Mouse (Mus musculus): ENCODE data around the gene Osbpl11. TPM values are rescaled to one million over a fixed set of nuclear protein-coding genes. Genes with fewer than 3 reads are reported as not detected.
A peak's percentile ranks its signal among the peaks of the same experiment; 100 is the strongest.
"Not testable (repeated sequence)": the region's sequence is repeated elsewhere in the genome, so short reads cannot be mapped to it uniquely, and the experiment has no call there.

The Osbpl11 gene
- total and polyA plus RNA-seq, 3 experiments = 8.9 to 18.4 (median 17.0) TPM

- TF ChIP-seq POLR2A (IDR thresholded peaks at IDR 0.05; ENCODE audit: insufficient read depth, low read depth, low read length) (no peak), CTCF (IDR thresholded peaks at IDR 0.05) (peak; percentile 27), EP300 (IDR thresholded peaks at IDR 0.05; ENCODE audit: insufficient read depth, low read depth, low read length) (no peak)
- no peak overlapping the region for H3K4me3 ChIP-seq
- H3K27me3 ChIP-seq (ENCODE audit: control insufficient read depth, insufficient read depth, low read length) = no peaks in the 10 kb centered on the region
- no peaks in the 10 kb centered on the region for H3K79me2 ChIP-seq (replicated peaks; ENCODE audit: control insufficient read depth, insufficient read depth, low read length)
- no peak for DNase-seq
- H3K9ac ChIP-seq (ENCODE audit: low read depth, low read length) = no peak overlapping the region
- intact Hi-C loops (cut with DNase I) = no loop called here
- peaks cover 2% of the 10 kb centered on the region for H3K36me3 ChIP-seq (ENCODE audit: control insufficient read depth, insufficient read depth, low read length)
- H3K27ac ChIP-seq = no peak overlapping the region
- WGBS = 85% methylated on average over 2 of the region's 2 CpGs
- no peaks in the 10 kb centered on the region for H3K4me1 ChIP-seq (ENCODE audit: control insufficient read depth, insufficient read depth, low read length)
These were observed 25.9 kb downstream of the Osbpl11 start for GRCm38 (mm10) chr16:33210812-33211211.

- no peaks in the 10 kb centered on the region for H3K27me3 ChIP-seq (ENCODE audit: control insufficient read depth, insufficient read depth, low read length)
- DNase-seq = no peak
- intact Hi-C loops (cut with DNase I) = no loop called here
- no peaks in the 10 kb centered on the region for H3K4me1 ChIP-seq (ENCODE audit: control insufficient read depth, insufficient read depth, low read length)
- no peak overlapping the region for H3K9ac ChIP-seq (ENCODE audit: low read depth, low read length)
- H3K79me2 ChIP-seq (replicated peaks; ENCODE audit: control insufficient read depth, insufficient read depth, low read length) = no peaks in the 10 kb centered on the region
- no peak overlapping the region for H3K27ac ChIP-seq
- H3K4me3 ChIP-seq = no peak overlapping the region
- H3K36me3 ChIP-seq (ENCODE audit: control insufficient read depth, insufficient read depth, low read length) = peaks cover 8% of the 10 kb centered on the region
- 89% methylated on average over 9 of the region's 9 CpGs for WGBS
- TF ChIP-seq CTCF (IDR thresholded peaks at IDR 0.05) = no peak
- no peak for TF ChIP-seq POLR2A (IDR thresholded peaks at IDR 0.05; ENCODE audit: insufficient read depth, low read depth, low read length)
- no peak for TF ChIP-seq EP300 (IDR thresholded peaks at IDR 0.05; ENCODE audit: insufficient read depth, low read depth, low read length)
These were observed 31.6 kb downstream of the Osbpl11 start for GRCm38 (mm10) chr16:33216313-33217003.

- H3K79me2 ChIP-seq (replicated peaks; ENCODE audit: control insufficient read depth, insufficient read depth, low read length); H3K27me3 ChIP-seq (ENCODE audit: control insufficient read depth, insufficient read depth, low read length); H3K4me1 ChIP-seq (ENCODE audit: control insufficient read depth, insufficient read depth, low read length); H3K27ac ChIP-seq; H3K9ac ChIP-seq (ENCODE audit: low read depth, low read length); intact Hi-C loops (cut with DNase I); H3K36me3 ChIP-seq (ENCODE audit: control insufficient read depth, insufficient read depth, low read length); H3K4me3 ChIP-seq: not testable (repeated sequence)
- 29% methylated on average over 3 of the region's 3 CpGs for WGBS
- DNase-seq = peak in 1 of 2 experiments; percentile 9
These were observed 32.7 kb downstream of the Osbpl11 start for GRCm38 (mm10) chr16:33217553-33218085.

- Histone ChIP-seq H3K9ac (ENCODE audit: low read depth, low read length) (no peak overlapping the region), H3K4me3 (no peak overlapping the region), H3K27me3 (ENCODE audit: control insufficient read depth, insufficient read depth, low read length) (no peaks in the 10 kb centered on the region), H3K27ac (no peak overlapping the region), H3K79me2 (replicated peaks; ENCODE audit: control insufficient read depth, insufficient read depth, low read length) (peaks cover 2% of the 10 kb centered on the region; the same call in 1 of the 2 replicates), H3K36me3 (ENCODE audit: control insufficient read depth, insufficient read depth, low read length) (no peaks in the 10 kb centered on the region; the same call in 1 of the 2 replicates), H3K4me1 (ENCODE audit: control insufficient read depth, insufficient read depth, low read length) (no peaks in the 10 kb centered on the region)
- intact Hi-C loops (cut with DNase I) = no loop called here
- 94% methylated on average over 3 of the region's 3 CpGs for WGBS
- no peak for DNase-seq
- TF ChIP-seq POLR2A (IDR thresholded peaks at IDR 0.05; ENCODE audit: insufficient read depth, low read depth, low read length) = no peak
- TF ChIP-seq CTCF (IDR thresholded peaks at IDR 0.05) = no peak
- TF ChIP-seq EP300 (IDR thresholded peaks at IDR 0.05; ENCODE audit: insufficient read depth, low read depth, low read length) = no peak
These were observed 37.6 kb downstream of the Osbpl11 start for GRCm38 (mm10) chr16:33222482-33222881.

GRCm38 (mm10) chr16:33224381-33224780 is 39.5 kb downstream of the Osbpl11 start:
- TF ChIP-seq POLR2A (IDR thresholded peaks at IDR 0.05; ENCODE audit: insufficient read depth, low read depth, low read length) = no peak
- TF ChIP-seq EP300 (IDR thresholded peaks at IDR 0.05; ENCODE audit: insufficient read depth, low read depth, low read length) = no peak
- TF ChIP-seq CTCF (IDR thresholded peaks at IDR 0.05) = no peak
- H3K36me3 ChIP-seq (ENCODE audit: control insufficient read depth, insufficient read depth, low read length) = no peaks in the 10 kb centered on the region; the same call in 1 of the 2 replicates
- no peaks in the 10 kb centered on the region for H3K27me3 ChIP-seq (ENCODE audit: control insufficient read depth, insufficient read depth, low read length)
- intact Hi-C loops (cut with DNase I) = no loop called here
- no peak overlapping the region for H3K9ac ChIP-seq (ENCODE audit: low read depth, low read length)
- H3K4me1 ChIP-seq (ENCODE audit: control insufficient read depth, insufficient read depth, low read length) = no peaks in the 10 kb centered on the region
- WGBS = 93% methylated on average over 5 of the region's 5 CpGs
- no peak overlapping the region for H3K4me3 ChIP-seq
- no peak overlapping the region for H3K27ac ChIP-seq
- peaks cover 2% of the 10 kb centered on the region; the same call in 1 of the 2 replicates for H3K79me2 ChIP-seq (replicated peaks; ENCODE audit: control insufficient read depth, insufficient read depth, low read length)
- DNase-seq = no peak

- no peak for DNase-seq
- TF ChIP-seq POLR2A (IDR thresholded peaks at IDR 0.05; ENCODE audit: insufficient read depth, low read depth, low read length) = no peak
- Histone ChIP-seq H3K4me1 (ENCODE audit: control insufficient read depth, insufficient read depth, low read length) (no peaks in the 10 kb centered on the region), H3K9ac (ENCODE audit: low read depth, low read length) (no peak overlapping the region), H3K79me2 (replicated peaks; ENCODE audit: control insufficient read depth, insufficient read depth, low read length) (no peaks in the 10 kb centered on the region), H3K27me3 (ENCODE audit: control insufficient read depth, insufficient read depth, low read length) (no peaks in the 10 kb centered on the region), H3K36me3 (ENCODE audit: control insufficient read depth, insufficient read depth, low read length) (peaks cover 6% of the 10 kb centered on the region), H3K4me3 (no peak overlapping the region), H3K27ac (no peak overlapping the region)
- 92% methylated on average over 12 of the region's 12 CpGs for WGBS
- intact Hi-C loops (cut with DNase I) = no loop called here
These were observed 49.3 kb downstream of the Osbpl11 start for GRCm38 (mm10) chr16:33234128-33234527.

All from heart, adult 2 months (tissue).